Mouse (Mus musculus): ENCODE results near the gene Prom1. TPM values are rescaled to one million over a fixed set of nuclear protein-coding genes. Genes with fewer than 3 reads are reported as not detected.

Gene Prom1
- polyA plus RNA-seq, 1 experiment, result 3.5 TPM

- Histone ChIP-seq H3K27ac (ENCODE audit: insufficient read depth, low read length) (no peak overlapping the region), H3K4me1 (ENCODE audit: control insufficient read depth, insufficient read depth, low read length) (no peaks in the 10 kb centered on the region), H3K4me3 (ENCODE audit: insufficient read depth, low read length) (no peak overlapping the region)
- TF ChIP-seq CTCF (IDR thresholded peaks at IDR 0.05; ENCODE audit: borderline replicate concordance, insufficient read depth, low read length) (no peak), POLR2A (IDR thresholded peaks at IDR 0.05; ENCODE audit: low read depth, low read length) (no peak)
Observed at GRCm38 (mm10) chr5:44048568-44049363, 53.1 kb downstream of the Prom1 start.

DNA sequence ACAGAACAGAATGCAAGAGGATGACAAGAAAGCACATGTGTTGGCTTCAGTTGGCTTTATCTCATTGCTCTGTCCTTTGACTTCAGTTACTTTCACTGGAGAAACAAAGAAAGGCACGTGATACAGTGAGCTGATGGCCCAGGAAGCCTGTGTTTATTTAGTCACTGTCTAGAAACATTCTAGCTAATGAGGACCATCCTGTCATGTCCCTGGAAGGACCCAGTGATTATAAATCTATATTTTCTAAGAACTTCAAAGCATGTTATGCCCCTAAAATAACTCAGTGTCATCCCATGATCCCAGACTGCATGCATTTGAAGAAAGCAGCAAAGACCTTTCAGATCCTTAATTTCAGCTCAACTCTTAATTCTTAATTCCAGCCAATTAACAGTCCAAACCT, 60.1 kb downstream of the Prom1 start:
- Histone ChIP-seq H3K27ac (ENCODE audit: insufficient read depth, low read length) (no peak overlapping the region), H3K4me1 (ENCODE audit: control insufficient read depth, insufficient read depth, low read length) (no peaks in the 10 kb centered on the region), H3K4me3 (ENCODE audit: insufficient read depth, low read length) (no peak overlapping the region)
- TF ChIP-seq CTCF (IDR thresholded peaks at IDR 0.05; ENCODE audit: borderline replicate concordance, insufficient read depth, low read length), result no peak
- TF ChIP-seq POLR2A (IDR thresholded peaks at IDR 0.05; ENCODE audit: low read depth, low read length), result no peak

GRCm38 (mm10) chr5:44041056-44041455, 60.8 kb downstream of the Prom1 start:
- no peaks in the 10 kb centered on the region for H3K4me1 ChIP-seq (ENCODE audit: control insufficient read depth, insufficient read depth, low read length)
- TF ChIP-seq POLR2A (IDR thresholded peaks at IDR 0.05; ENCODE audit: low read depth, low read length) (no peak), CTCF (IDR thresholded peaks at IDR 0.05; ENCODE audit: borderline replicate concordance, insufficient read depth, low read length) (no peak)
- no peak overlapping the region for H3K27ac ChIP-seq (ENCODE audit: insufficient read depth, low read length)
- H3K4me3 ChIP-seq (ENCODE audit: insufficient read depth, low read length), result no peak overlapping the region

DNA sequence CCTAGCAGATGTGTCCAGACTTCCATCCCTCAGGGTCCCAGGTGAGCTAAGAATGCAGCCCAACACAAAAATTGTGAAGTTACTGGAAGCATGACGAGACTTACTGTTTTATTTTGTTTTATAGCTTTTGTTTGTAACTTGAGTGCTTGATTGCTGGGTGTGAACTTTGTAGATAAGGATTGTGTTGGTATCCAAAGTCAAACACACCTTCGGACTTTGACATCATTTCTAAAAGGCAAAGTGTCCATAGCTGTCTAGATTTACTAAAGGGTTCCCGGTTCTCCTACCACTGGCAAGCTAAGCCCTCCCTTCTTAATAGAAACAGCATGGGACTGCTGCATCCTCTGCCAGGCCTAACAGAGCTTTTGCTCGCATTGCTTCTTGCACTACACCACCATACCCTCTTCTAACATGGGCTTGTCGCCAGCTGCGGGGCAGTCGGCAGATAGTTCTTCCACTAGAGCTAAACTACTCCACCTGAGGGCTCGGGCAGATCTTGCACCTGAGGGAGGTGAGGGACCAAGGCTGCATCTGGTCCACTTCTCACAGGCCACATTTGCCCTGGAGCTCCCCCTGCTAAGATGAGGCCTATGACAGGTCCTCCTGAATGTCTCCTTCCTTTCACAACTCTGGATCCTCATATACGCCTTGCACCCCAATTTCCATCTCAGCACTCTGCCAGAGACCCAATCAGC, 103.4 kb downstream of the Prom1 start:
- no peak overlapping the region for H3K4me3 ChIP-seq (ENCODE audit: insufficient read depth, low read length)
- no peak overlapping the region for H3K27ac ChIP-seq (ENCODE audit: insufficient read depth, low read length)
- H3K4me1 ChIP-seq (ENCODE audit: control insufficient read depth, insufficient read depth, low read length), result no peaks in the 10 kb centered on the region
- TF ChIP-seq POLR2A (IDR thresholded peaks at IDR 0.05; ENCODE audit: low read depth, low read length), result no peak
- no peak for TF ChIP-seq CTCF (IDR thresholded peaks at IDR 0.05; ENCODE audit: borderline replicate concordance, insufficient read depth, low read length)

DNA sequence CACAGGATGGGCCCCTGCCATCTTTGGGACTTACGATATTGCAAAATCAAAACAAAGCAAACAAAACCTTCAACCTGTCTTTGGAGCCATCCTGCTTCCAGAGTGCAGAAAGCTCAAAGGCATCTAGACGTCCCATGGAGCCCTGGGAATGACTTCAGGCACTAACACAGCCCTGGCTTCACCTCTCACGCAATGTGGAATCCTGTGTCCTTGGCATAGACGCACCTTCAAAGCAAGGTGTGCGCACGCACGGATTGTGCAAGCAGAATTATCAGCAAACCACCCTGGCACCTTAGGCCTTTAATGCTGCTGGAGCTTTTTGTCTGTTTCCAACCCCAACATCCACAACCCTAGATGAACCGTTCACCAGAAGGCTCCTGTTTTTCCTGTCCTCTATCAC, 104.2 kb downstream of the Prom1 start:
- TF ChIP-seq POLR2A (IDR thresholded peaks at IDR 0.05; ENCODE audit: low read depth, low read length), result no peak
- no peak for TF ChIP-seq CTCF (IDR thresholded peaks at IDR 0.05; ENCODE audit: borderline replicate concordance, insufficient read depth, low read length)

DNA sequence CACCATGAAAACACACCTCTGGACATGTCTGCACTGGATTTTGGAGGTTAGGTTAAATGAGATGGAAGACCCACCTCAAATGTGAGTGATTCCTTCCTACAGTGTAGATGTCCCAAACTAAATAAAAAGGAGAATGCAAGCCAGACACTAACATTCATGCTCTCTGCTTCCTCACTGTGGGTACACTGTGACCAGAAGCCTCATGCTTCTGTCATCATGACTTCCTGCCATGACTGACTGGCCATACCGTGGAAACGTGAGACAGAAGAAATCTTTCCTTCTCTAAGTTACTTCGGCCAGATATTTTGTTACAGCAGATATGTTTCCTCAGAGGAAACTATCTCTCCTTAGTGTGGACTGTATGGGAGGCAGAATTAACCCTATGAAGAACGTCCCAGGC, 105.7 kb downstream of the Prom1 start:
- H3K4me1 ChIP-seq (ENCODE audit: control insufficient read depth, insufficient read depth, low read length), result no peaks in the 10 kb centered on the region
- no peak for TF ChIP-seq POLR2A (IDR thresholded peaks at IDR 0.05; ENCODE audit: low read depth, low read length)
- TF ChIP-seq CTCF (IDR thresholded peaks at IDR 0.05; ENCODE audit: borderline replicate concordance, insufficient read depth, low read length), result no peak
- no peak overlapping the region for H3K4me3 ChIP-seq (ENCODE audit: insufficient read depth, low read length)
- no peak overlapping the region for H3K27ac ChIP-seq (ENCODE audit: insufficient read depth, low read length)

More for the DNA sequence above, 104.2 kb downstream of the Prom1 start:
- Histone ChIP-seq H3K4me3 (ENCODE audit: insufficient read depth, low read length) (no peak overlapping the region), H3K4me1 (ENCODE audit: control insufficient read depth, insufficient read depth, low read length) (no peaks in the 10 kb centered on the region), H3K27ac (ENCODE audit: insufficient read depth, low read length) (no peak overlapping the region)

GRCm38 (mm10) chr5:43994981-43995380, 106.9 kb downstream of the Prom1 start:
- Histone ChIP-seq H3K4me3 (ENCODE audit: insufficient read depth, low read length) (no peak overlapping the region), H3K4me1 (ENCODE audit: control insufficient read depth, insufficient read depth, low read length) (no peaks in the 10 kb centered on the region), H3K27ac (ENCODE audit: insufficient read depth, low read length) (no peak overlapping the region)
- TF ChIP-seq POLR2A (IDR thresholded peaks at IDR 0.05; ENCODE audit: low read depth, low read length), result no peak
- no peak for TF ChIP-seq CTCF (IDR thresholded peaks at IDR 0.05; ENCODE audit: borderline replicate concordance, insufficient read depth, low read length)

DNA sequence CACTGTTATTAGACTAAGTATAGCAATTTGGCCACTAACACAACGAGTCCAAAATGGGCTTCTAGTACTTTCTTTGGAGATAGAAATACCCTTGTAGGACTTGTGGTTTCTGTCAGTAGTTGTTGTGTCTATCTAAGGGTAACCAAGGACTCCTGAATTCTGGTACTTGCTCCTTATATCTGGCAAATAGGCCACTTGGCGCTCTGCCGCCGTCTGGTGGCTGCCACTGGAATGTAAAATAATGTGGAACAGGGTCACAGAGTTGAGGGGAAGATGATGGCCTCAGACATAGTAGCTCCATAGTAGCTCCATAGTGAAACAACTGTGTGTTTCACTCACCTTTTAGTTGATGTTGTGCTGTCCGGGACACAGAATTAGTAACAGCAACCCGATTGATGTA, 111.5 kb downstream of the Prom1 start:
- Histone ChIP-seq H3K4me1 (ENCODE audit: control insufficient read depth, insufficient read depth, low read length) (no peaks in the 10 kb centered on the region; the same call in 1 of the 2 replicates), H3K4me3 (ENCODE audit: insufficient read depth, low read length) (no peak overlapping the region), H3K27ac (ENCODE audit: insufficient read depth, low read length) (no peak overlapping the region)
- TF ChIP-seq CTCF (IDR thresholded peaks at IDR 0.05; ENCODE audit: borderline replicate concordance, insufficient read depth, low read length), result peak; percentile 59
- TF ChIP-seq POLR2A (IDR thresholded peaks at IDR 0.05; ENCODE audit: low read depth, low read length), result no peak

GRCm38 (mm10) chr5:43989017-43989416, 112.8 kb downstream of the Prom1 start:
- Histone ChIP-seq H3K27ac (ENCODE audit: insufficient read depth, low read length) (no peak overlapping the region), H3K4me1 (ENCODE audit: control insufficient read depth, insufficient read depth, low read length) (no peaks in the 10 kb centered on the region; the same call in 1 of the 2 replicates), H3K4me3 (ENCODE audit: insufficient read depth, low read length) (no peak overlapping the region)
- TF ChIP-seq POLR2A (IDR thresholded peaks at IDR 0.05; ENCODE audit: low read depth, low read length) (no peak), CTCF (IDR thresholded peaks at IDR 0.05; ENCODE audit: borderline replicate concordance, insufficient read depth, low read length) (no peak)

DNA sequence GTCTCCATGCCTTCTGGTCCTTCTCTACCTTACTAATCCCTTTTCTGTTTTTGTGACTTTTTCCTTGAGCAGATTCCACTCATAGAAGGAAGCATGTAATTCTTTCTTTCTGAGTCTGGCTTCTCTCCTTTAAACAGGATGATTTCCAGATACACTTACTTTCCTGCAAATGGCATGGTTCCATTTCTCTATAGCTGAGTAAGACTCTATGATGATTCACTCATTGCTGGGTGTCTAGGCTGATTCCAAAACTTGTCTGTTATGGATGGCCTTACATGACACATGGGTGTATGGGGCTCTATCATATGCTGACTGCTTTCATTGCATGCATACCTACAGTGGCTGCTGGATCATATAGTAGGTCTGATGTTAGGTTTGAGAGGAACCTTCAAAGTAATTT, 115.6 kb downstream of the Prom1 start:
- Histone ChIP-seq H3K4me1 (ENCODE audit: control insufficient read depth, insufficient read depth, low read length) (peaks cover 3% of the 10 kb centered on the region), H3K27ac (ENCODE audit: insufficient read depth, low read length) (no peak overlapping the region), H3K4me3 (ENCODE audit: insufficient read depth, low read length) (no peak overlapping the region)
- no peak for TF ChIP-seq POLR2A (IDR thresholded peaks at IDR 0.05; ENCODE audit: low read depth, low read length)
- no peak for TF ChIP-seq CTCF (IDR thresholded peaks at IDR 0.05; ENCODE audit: borderline replicate concordance, insufficient read depth, low read length)
